In genomic region chr6:52486655-52487054, GRCm38 (mm10) we compare ENCODE assay signal across 11 mouse cellular contexts.
DNase-seq lines count a peak whose midpoint lies in the region; ATAC-seq and TF ChIP-seq lines count a peak whose summit lies in the region.
"Had no signal": no experiment of that assay in that cellular context is flagged by ENCODE, and none has a peak within 500 bp of the region (broad histone marks: within the 10 kb centered on the region; RNA-seq: fewer than 3 reads in every experiment).

No protein-coding gene starts in this region.

- H3K9ac ChIP-seq in embryonic facial prominence, embryonic 13.5 days = no peak overlapping the region
- H3K9ac ChIP-seq in lung, embryonic 15.5 days = no peak overlapping the region
- H3K9ac ChIP-seq in limb, embryonic 12.5 days (replicated peaks) = no peak overlapping the region
- 0 out of 2 replicates have a peak overlapping the region, but pooled peaks have one; percentile 31 for H3K9ac ChIP-seq in stomach, embryonic 16.5 days (ENCODE audit: low read length)
- no peak overlapping the region for H3K9ac ChIP-seq in forebrain, embryonic 13.5 days
- H3K9ac ChIP-seq: hindbrain, embryonic 15.5 days; midbrain, embryonic 13.5 days had no signal

- peak overlapping the region; percentile 16; the same call in 1 of the 2 replicates for H3K27ac ChIP-seq in embryonic facial prominence, embryonic 13.5 days
- H3K27ac ChIP-seq in embryonic facial prominence, embryonic 10.5 days (replicated peaks) = no peak overlapping the region
- peak overlapping the region; percentile 30 for H3K27ac ChIP-seq in lung, embryonic 15.5 days
- 0 out of 2 replicates have a peak overlapping the region, but pooled peaks have one; percentile 4 for H3K27ac ChIP-seq in limb, embryonic 12.5 days
- peak overlapping the region; percentile 75 for H3K27ac ChIP-seq in stomach, embryonic 16.5 days (ENCODE audit: low read length)
- no peak overlapping the region for H3K27ac ChIP-seq in forebrain, embryonic 13.5 days
- H3K27ac ChIP-seq: hindbrain, embryonic 15.5 days; midbrain, embryonic 13.5 days had no signal

- no peaks in the 10 kb centered on the region for H3K36me3 ChIP-seq in embryonic facial prominence, embryonic 13.5 days
- H3K36me3 ChIP-seq in embryonic facial prominence, embryonic 10.5 days (replicated peaks) = no peaks in the 10 kb centered on the region
- H3K36me3 ChIP-seq in lung, embryonic 15.5 days = no peaks in the 10 kb centered on the region
- H3K36me3 ChIP-seq in limb, embryonic 12.5 days = no peaks in the 10 kb centered on the region
- no peaks in the 10 kb centered on the region for H3K36me3 ChIP-seq in stomach, embryonic 16.5 days (ENCODE audit: control insufficient read depth, insufficient read depth, low read length)
- no peaks in the 10 kb centered on the region for H3K36me3 ChIP-seq in forebrain, embryonic 13.5 days (ENCODE audit: poor library complexity, severe bottlenecking)
- H3K36me3 ChIP-seq: hindbrain, embryonic 15.5 days; midbrain, embryonic 13.5 days had no signal

- H3K4me3 ChIP-seq in embryonic facial prominence, embryonic 13.5 days = no peak overlapping the region
- H3K4me3 ChIP-seq in embryonic facial prominence, embryonic 10.5 days = no peak overlapping the region
- no peak overlapping the region for H3K4me3 ChIP-seq in lung, embryonic 15.5 days
- no peak overlapping the region for H3K4me3 ChIP-seq in lung, adult 2 months (replicated peaks; ENCODE audit: extremely low read depth, low read depth, low read length)
- H3K4me3 ChIP-seq in limb, embryonic 12.5 days (replicated peaks) = no peak overlapping the region
- H3K4me3 ChIP-seq in stomach, embryonic 16.5 days (replicated peaks; ENCODE audit: low read length) = no peak overlapping the region
- no peak overlapping the region for H3K4me3 ChIP-seq in forebrain, embryonic 13.5 days
- H3K4me3 ChIP-seq: hindbrain, embryonic 15.5 days; midbrain, embryonic 13.5 days had no signal

- no peak for DNase-seq in embryonic facial prominence, embryonic 10.5 days (ENCODE audit: low spot score)
- DNase-seq in lung, adult 2 months = no peak
- DNase-seq in testis, postnatal 10 days (ENCODE audit: low spot score) = no peak
- DNase-seq: cerebellum, adult 2 months had no signal

- TF ChIP-seq CTCF in lung, adult 2 months (IDR thresholded peaks at IDR 0.05; ENCODE audit: insufficient read depth, low read length) = no peak

- TF ChIP-seq POLR2A in lung, adult 2 months (IDR thresholded peaks at IDR 0.05; ENCODE audit: borderline replicate concordance, extremely low read depth, low read depth, low read length) = no peak

- H3K4me2 ChIP-seq in embryonic facial prominence, embryonic 13.5 days = no peak overlapping the region
- H3K4me2 ChIP-seq in lung, embryonic 15.5 days = no peak overlapping the region
- H3K4me2 ChIP-seq in limb, embryonic 12.5 days = no peak overlapping the region
- no peak overlapping the region for H3K4me2 ChIP-seq in stomach, embryonic 16.5 days (ENCODE audit: low read depth, low read length)
- H3K4me2 ChIP-seq in forebrain, embryonic 13.5 days = no peak overlapping the region
- H3K4me2 ChIP-seq: hindbrain, embryonic 15.5 days; midbrain, embryonic 13.5 days had no signal

- no peaks in the 10 kb centered on the region for H3K27me3 ChIP-seq in embryonic facial prominence, embryonic 13.5 days
- H3K27me3 ChIP-seq in embryonic facial prominence, embryonic 10.5 days (replicated peaks; ENCODE audit: low read depth, poor library complexity, severe bottlenecking) = 0 out of 2 replicates have a peak, but pooled peaks cover 8% of the 10 kb centered on the region
- H3K27me3 ChIP-seq in lung, embryonic 15.5 days = no peaks in the 10 kb centered on the region
- peaks cover 3% of the 10 kb centered on the region; the same call in 1 of the 2 replicates for H3K27me3 ChIP-seq in limb, embryonic 12.5 days
- H3K27me3 ChIP-seq in stomach, embryonic 16.5 days (ENCODE audit: control insufficient read depth, insufficient read depth, low read length) = no peaks in the 10 kb centered on the region
- H3K27me3 ChIP-seq in forebrain, embryonic 13.5 days = peaks cover 33% of the 10 kb centered on the region; the same call in 1 of the 2 replicates
- H3K27me3 ChIP-seq: hindbrain, embryonic 15.5 days; midbrain, embryonic 13.5 days had no signal

- ATAC-seq in embryonic facial prominence, embryonic 13.5 days (ENCODE audit: insufficient number of reproducible peaks, insufficient read depth, low FRiP score, low TSS enrichment, low read depth) = no peak
- ATAC-seq in lung, embryonic 15.5 days (ENCODE audit: borderline replicate concordance, extremely low read depth, low FRiP score, low TSS enrichment) = no peak
- ATAC-seq in limb, embryonic 12.5 days (ENCODE audit: insufficient number of reproducible peaks, insufficient read depth, low FRiP score, low TSS enrichment, low read depth) = no peak
- 0 out of 2 replicates have a peak, but pooled peaks have one; percentile 22 for ATAC-seq in stomach, embryonic 16.5 days (ENCODE audit: insufficient read depth, low FRiP score)
- ATAC-seq in forebrain, embryonic 13.5 days = no peak
- ATAC-seq: midbrain, embryonic 13.5 days had no signal

- 59% methylated on average over 4 of the region's 4 CpGs for WGBS in embryonic facial prominence, embryonic 13.5 days
- 72% methylated on average over 4 of the region's 4 CpGs for WGBS in embryonic facial prominence, embryonic 10.5 days
- 68% methylated on average over 4 of the region's 4 CpGs for WGBS in lung, embryonic 15.5 days
- 33% methylated on average over 4 of the region's 4 CpGs for WGBS in lung, adult 2 months
- WGBS in limb, embryonic 12.5 days = 49% methylated on average over 4 of the region's 4 CpGs
- 60% methylated on average over 4 of the region's 4 CpGs for WGBS in stomach, embryonic 16.5 days
- 86% methylated on average over 4 of the region's 4 CpGs for WGBS in forebrain, embryonic 13.5 days

- no peaks in the 10 kb centered on the region for H3K9me3 ChIP-seq in embryonic facial prominence, embryonic 13.5 days
- no peaks in the 10 kb centered on the region for H3K9me3 ChIP-seq in embryonic facial prominence, embryonic 10.5 days
- H3K9me3 ChIP-seq in lung, embryonic 15.5 days = no peaks in the 10 kb centered on the region
- no peaks in the 10 kb centered on the region for H3K9me3 ChIP-seq in limb, embryonic 12.5 days
- no peaks in the 10 kb centered on the region for H3K9me3 ChIP-seq in stomach, embryonic 16.5 days (replicated peaks; ENCODE audit: control insufficient read depth, low read length)
- no peaks in the 10 kb centered on the region for H3K9me3 ChIP-seq in forebrain, embryonic 13.5 days (replicated peaks)
- H3K9me3 ChIP-seq: hindbrain, embryonic 15.5 days; midbrain, embryonic 13.5 days had no signal

- no peaks in the 10 kb centered on the region for H3K4me1 ChIP-seq in embryonic facial prominence, embryonic 13.5 days
- H3K4me1 ChIP-seq in embryonic facial prominence, embryonic 10.5 days = 0 out of 2 replicates have a peak, but pooled peaks cover 5% of the 10 kb centered on the region
- no peaks in the 10 kb centered on the region for H3K4me1 ChIP-seq in lung, embryonic 15.5 days
- peaks cover 15% of the 10 kb centered on the region for H3K4me1 ChIP-seq in lung, adult 2 months (ENCODE audit: control insufficient read depth, insufficient read depth, low read length)
- peaks cover 6% of the 10 kb centered on the region; the same call in 1 of the 2 replicates for H3K4me1 ChIP-seq in limb, embryonic 12.5 days (replicated peaks)
- H3K4me1 ChIP-seq in stomach, embryonic 16.5 days (ENCODE audit: control insufficient read depth, insufficient read depth, low read length) = peaks cover 2% of the 10 kb centered on the region; the same call in 1 of the 2 replicates
- H3K4me1 ChIP-seq in forebrain, embryonic 13.5 days = peaks cover 10% of the 10 kb centered on the region
- H3K4me1 ChIP-seq: midbrain, embryonic 13.5 days had no signal

Comparison
In these comparisons a context has a peak if more than half of its experiments do, and no peak if none do; other contexts are left out.
1. H3K27ac ChIP-seq: peak in embryonic facial prominence, embryonic 13.5 days (single experiment), lung, embryonic 15.5 days (single experiment), limb, embryonic 12.5 days (single experiment) and stomach, embryonic 16.5 days (single experiment); none in embryonic facial prominence, embryonic 10.5 days (single experiment) and forebrain, embryonic 13.5 days (single experiment).